Mouse (Mus musculus) limb, embryonic 15.5 days (tissue): ENCODE data around the gene Npff. TPM values are rescaled to one million over a fixed set of nuclear protein-coding genes. Genes with fewer than 3 reads are reported as not detected.
A peak's percentile ranks its signal among the peaks of the same experiment; 100 is the strongest.

Experiments used
- ATAC-seq: fragments of 200-750 bp; cut with Nextera tagmentation; 2 replicates; pipeline ENCODE4 v1.8.0; 2017; ENCODE audit warnings: low read depth, moderate TSS enrichment; ENCODE audit not compliant: insufficient number of reproducible peaks, low FRiP score, low TSS enrichment
- H3K27ac ChIP-seq: fragments of 300-500 bp; sonication (generic); 2 replicates; pipeline ENCODE4 v1.5.1; 2015; ENCODE audit warnings: moderate library complexity, mild to moderate bottlenecking, inconsistent platforms
- H3K27me3 ChIP-seq: fragments of 300-500 bp; sonication (generic); 2 replicates; pipeline ENCODE4 v1.6.1; 2015; ENCODE audit warnings: inconsistent platforms
- H3K36me3 ChIP-seq: fragments of 300-500 bp; sonication (generic); 2 replicates; pipeline ENCODE4 v1.6.1; 2015; ENCODE audit warnings: inconsistent platforms
- H3K4me1 ChIP-seq: fragments of 300-500 bp; sonication (generic); 2 replicates; pipeline ENCODE4 v1.6.1; 2015; ENCODE audit warnings: inconsistent platforms
- H3K4me2 ChIP-seq: fragments of 300-500 bp; sonication (generic); 2 replicates; pipeline ENCODE4 v1.6.1; 2015; ENCODE audit warnings: mild to moderate bottlenecking, inconsistent platforms
- H3K4me3 ChIP-seq: fragments of 300-500 bp; sonication (generic); 2 replicates; pipeline ENCODE4 v1.5.1; 2015; ENCODE audit warnings: mild to moderate bottlenecking, inconsistent platforms
- H3K9ac ChIP-seq: fragments of 300-500 bp; sonication (generic); 2 replicates; pipeline ENCODE4 v1.6.1; 2015; ENCODE audit warnings: inconsistent platforms
- H3K9me3 ChIP-seq: fragments of 300-500 bp; sonication (generic); 2 replicates; pipeline ENCODE4 v1.6.1; 2016; ENCODE audit warnings: inconsistent platforms
- WGBS: fragments of 180-500 bp; shearing (Covaris S2); methylation state at CpG from one replicate; pipeline ENCODE4 v1.1.7; 2015; 5-methylcytosine and 5-hydroxymethylcytosine counted together
- polyA plus RNA-seq: library from polyadenylated mRNA; unstranded; fragments of >200 nt; fragmentation: Nextera tagmentation; extraction: Ambion mirVana; gene quantifications from 2 replicates; pipeline ENCODE4 v1.2.1, GENCODE M21; 2015

Npff gene
- polyA plus RNA-seq, 1 experiment from 2014 or later = 2.1 TPM

- ATAC-seq = peak; percentile 92
- WGBS = 2% methylated on average over 34 of the region's 34 CpGs
Measured at GRCm38 (mm10) chr15:102510590-102511284, 14.0 kb downstream of the Npff start.

GRCm38 (mm10) chr15:102510110-102510509 lies 14.6 kb downstream of the Npff start:
- peak overlapping the region; percentile 59 for H3K9ac ChIP-seq
- H3K4me2 ChIP-seq = peak overlapping the region; percentile 87
- H3K27ac ChIP-seq = peak overlapping the region; percentile 82
- peak; percentile 46; the same call in 1 of the 2 replicates for ATAC-seq
- H3K4me3 ChIP-seq = peak overlapping the region; percentile 64
- H3K36me3 ChIP-seq = peaks cover 1% of the 10 kb centered on the region; the same call in 1 of the 2 replicates
- no peaks in the 10 kb centered on the region for H3K9me3 ChIP-seq
- H3K27me3 ChIP-seq = no peaks in the 10 kb centered on the region
- H3K4me1 ChIP-seq = peaks cover 33% of the 10 kb centered on the region
- 4% methylated on average over 9 of the region's 9 CpGs for WGBS

More at GRCm38 (mm10) chr15:102510590-102511284, 14.0 kb downstream of the Npff start:
- Histone ChIP-seq H3K9ac (peak overlapping the region; percentile 59), H3K4me3 (peak overlapping the region; percentile 64), H3K36me3 (no peaks in the 10 kb centered on the region), H3K9me3 (no peaks in the 10 kb centered on the region), H3K27ac (peak overlapping the region; percentile 82), H3K27me3 (no peaks in the 10 kb centered on the region), H3K4me1 (peaks cover 36% of the 10 kb centered on the region), H3K4me2 (peak overlapping the region; percentile 87)

GRCm38 (mm10) chr15:102508336-102508735 lies 16.4 kb downstream of the Npff start:
- Histone ChIP-seq H3K27me3 (no peaks in the 10 kb centered on the region), H3K9me3 (no peaks in the 10 kb centered on the region), H3K4me3 (no peak overlapping the region), H3K36me3 (peaks cover 19% of the 10 kb centered on the region), H3K27ac (no peak overlapping the region), H3K4me1 (peaks cover 32% of the 10 kb centered on the region), H3K4me2 (no peak overlapping the region), H3K9ac (no peak overlapping the region)
- WGBS = 82% methylated on average over 3 of the region's 3 CpGs
- no peak for ATAC-seq

- no peak overlapping the region for H3K9ac ChIP-seq
- peaks cover 30% of the 10 kb centered on the region for H3K4me1 ChIP-seq
- no peak for ATAC-seq
- H3K4me3 ChIP-seq = no peak overlapping the region
- H3K4me2 ChIP-seq = no peak overlapping the region
- peaks cover 26% of the 10 kb centered on the region for H3K36me3 ChIP-seq
- no peaks in the 10 kb centered on the region for H3K27me3 ChIP-seq
- H3K27ac ChIP-seq = no peak overlapping the region
- H3K9me3 ChIP-seq = no peaks in the 10 kb centered on the region
Measured at GRCm38 (mm10) chr15:102507561-102507960, 17.2 kb downstream of the Npff start.

- Histone ChIP-seq H3K27ac (no peak overlapping the region; the same call in 1 of the 2 replicates), H3K36me3 (peaks cover 33% of the 10 kb centered on the region), H3K4me3 (no peak overlapping the region), H3K27me3 (no peaks in the 10 kb centered on the region), H3K4me1 (peaks cover 23% of the 10 kb centered on the region), H3K9me3 (no peaks in the 10 kb centered on the region), H3K4me2 (no peak overlapping the region), H3K9ac (no peak overlapping the region)
- WGBS = 78% methylated on average over 1 of the region's 1 CpGs
- no peak for ATAC-seq
Measured at GRCm38 (mm10) chr15:102506864-102507263, 17.9 kb downstream of the Npff start.

- Histone ChIP-seq H3K27me3 (no peaks in the 10 kb centered on the region), H3K9me3 (no peaks in the 10 kb centered on the region), H3K4me1 (peaks cover 19% of the 10 kb centered on the region), H3K27ac (no peak overlapping the region), H3K36me3 (peaks cover 38% of the 10 kb centered on the region), H3K4me3 (no peak overlapping the region), H3K9ac (no peak overlapping the region), H3K4me2 (no peak overlapping the region)
- no peak for ATAC-seq
- 38% methylated on average over 2 of the region's 2 CpGs for WGBS
Measured at GRCm38 (mm10) chr15:102506464-102506830, 18.3 kb downstream of the Npff start.

GRCm38 (mm10) chr15:102505770-102506463 lies 18.8 kb downstream of the Npff start:
- 83% methylated on average over 9 of the region's 9 CpGs for WGBS
- peaks cover 43% of the 10 kb centered on the region for H3K36me3 ChIP-seq
- no peaks in the 10 kb centered on the region for H3K9me3 ChIP-seq
- no peak overlapping the region for H3K27ac ChIP-seq
- no peak overlapping the region for H3K4me2 ChIP-seq
- no peak overlapping the region for H3K4me3 ChIP-seq
- H3K27me3 ChIP-seq = no peaks in the 10 kb centered on the region
- no peak overlapping the region for H3K9ac ChIP-seq
- H3K4me1 ChIP-seq = peaks cover 13% of the 10 kb centered on the region
- ATAC-seq = no peak

GRCm38 (mm10) chr15:102505073-102505769 lies 19.5 kb downstream of the Npff start:
- Histone ChIP-seq H3K4me1 (peaks cover 10% of the 10 kb centered on the region), H3K27ac (no peak overlapping the region), H3K27me3 (no peaks in the 10 kb centered on the region), H3K36me3 (peaks cover 50% of the 10 kb centered on the region), H3K9ac (no peak overlapping the region), H3K4me2 (no peak overlapping the region), H3K4me3 (no peak overlapping the region), H3K9me3 (no peaks in the 10 kb centered on the region)
- no peak for ATAC-seq
- 62% methylated on average over 12 of the region's 12 CpGs for WGBS

- Histone ChIP-seq H3K36me3 (peaks cover 60% of the 10 kb centered on the region), H3K9ac (no peak overlapping the region), H3K27ac (no peak overlapping the region), H3K4me3 (no peak overlapping the region), H3K4me2 (no peak overlapping the region), H3K27me3 (no peaks in the 10 kb centered on the region), H3K4me1 (0 out of 2 replicates have a peak, but pooled peaks cover 3% of the 10 kb centered on the region), H3K9me3 (no peaks in the 10 kb centered on the region)
- WGBS = 86% methylated on average over 9 of the region's 9 CpGs
- ATAC-seq = no peak
Measured at GRCm38 (mm10) chr15:102503924-102504782, 20.6 kb downstream of the Npff start.

- H3K4me2 ChIP-seq = no peak within 1 kb of the TSS
- peaks cover 64% of the 10 kb centered on the region for H3K36me3 ChIP-seq
- H3K9me3 ChIP-seq = no peaks in the 10 kb centered on the region
- WGBS = 79% methylated on average over 1 of the region's 1 CpGs
- H3K9ac ChIP-seq = no peak within 1 kb of the TSS
- H3K27ac ChIP-seq = no peak within 1 kb of the TSS
- no peaks in the 10 kb centered on the region for H3K27me3 ChIP-seq
- H3K4me1 ChIP-seq = 0 out of 2 replicates have a peak, but pooled peaks cover 3% of the 10 kb centered on the region
- ATAC-seq = no peak
- H3K4me3 ChIP-seq = no peak within 1 kb of the TSS
Measured at GRCm38 (mm10) chr15:102503447-102503846, 21.3 kb downstream of the Npff start, which contains the start of gene Gm10337. Gm10337 (plus strand) TSS chr15:102503722.

- Histone ChIP-seq H3K27ac (no peak overlapping the region), H3K4me1 (0 out of 2 replicates have a peak, but pooled peaks cover 3% of the 10 kb centered on the region), H3K4me2 (no peak overlapping the region), H3K36me3 (peaks cover 73% of the 10 kb centered on the region), H3K4me3 (no peak overlapping the region), H3K27me3 (no peaks in the 10 kb centered on the region), H3K9me3 (no peaks in the 10 kb centered on the region), H3K9ac (no peak overlapping the region)
- no peak for ATAC-seq
- WGBS = 78% methylated on average over 9 of the region's 9 CpGs
Measured at GRCm38 (mm10) chr15:102502254-102502840, 22.4 kb downstream of the Npff start.
